Mouse (Mus musculus) kidney, adult 2 months (tissue): Measurements from ENCODE around the gene Parp1. TPM values are rescaled to one million over a fixed set of nuclear protein-coding genes. Genes with fewer than 3 reads are reported as not detected.

ENCODE experiments used
- DNase-seq: peaks from one replicate; pipeline ENCODE4 v3.0.0; 2021
- H3K27ac ChIP-seq: fragments of 200-500 bp; 2 replicates; pipeline ENCODE4 v1.5.1; 2012; ENCODE audit warnings: low read depth, low read length, control low read depth, inconsistent platforms; ENCODE audit not compliant: insufficient read depth
- H3K27me3 ChIP-seq: fragments of 200-500 bp; replicated peaks from 2 replicates; pipeline ENCODE4 v1.6.1; 2012; ENCODE audit warnings: mild to moderate bottlenecking, moderate library complexity, low read length, inconsistent platforms; ENCODE audit not compliant: control insufficient read depth, insufficient read depth
- H3K36me3 ChIP-seq: fragments of 200-500 bp; 2 replicates; pipeline ENCODE4 v1.6.1; 2012; ENCODE audit warnings: mild to moderate bottlenecking, moderate library complexity, low read length, inconsistent platforms; ENCODE audit not compliant: control insufficient read depth, insufficient read depth
- H3K4me1 ChIP-seq: fragments of 200-500 bp; 2 replicates; pipeline ENCODE4 v1.6.1; 2011; ENCODE audit warnings: low read length; ENCODE audit not compliant: control insufficient read depth, insufficient read depth
- H3K4me3 ChIP-seq: fragments of 200-500 bp; 2 replicates; pipeline ENCODE4 v1.5.1; 2011; ENCODE audit warnings: mild to moderate bottlenecking, low read depth, low read length, control low read depth; ENCODE audit not compliant: insufficient read depth
- CTCF ChIP-seq: fragments of 200-500 bp; conservative IDR thresholded peaks from 2 replicates; pipeline ENCODE4 v1.5.1; 2011; ENCODE audit warnings: low read depth, mild to moderate bottlenecking, control low read depth, low read length, moderate library complexity, mixed read lengths; ENCODE audit not compliant: insufficient read depth, insufficient read length
- POLR2A ChIP-seq: fragments of 200-500 bp; IDR thresholded peaks from one replicate; pipeline ENCODE4 v1.6.1; 2011; ENCODE audit warnings: low read depth, low read length, control low read depth
- WGBS: fragments of 180-500 bp; shearing (Covaris S2); methylation state at CpG from one replicate; pipeline ENCODE4 v1.1.7; 2018; 5-methylcytosine and 5-hydroxymethylcytosine counted together
- polyA plus RNA-seq: library from polyadenylated mRNA; depleted of rRNA; stranded (reverse); fragments of >200 nt; gene quantifications from 2 replicates; pipeline ENCODE4 v1.2.3, GENCODE M21; 2012; rRNA removed

Parp1 gene
- polyA plus RNA-seq: 20.2 and 24.6 TPM in 2 replicates

DNA sequence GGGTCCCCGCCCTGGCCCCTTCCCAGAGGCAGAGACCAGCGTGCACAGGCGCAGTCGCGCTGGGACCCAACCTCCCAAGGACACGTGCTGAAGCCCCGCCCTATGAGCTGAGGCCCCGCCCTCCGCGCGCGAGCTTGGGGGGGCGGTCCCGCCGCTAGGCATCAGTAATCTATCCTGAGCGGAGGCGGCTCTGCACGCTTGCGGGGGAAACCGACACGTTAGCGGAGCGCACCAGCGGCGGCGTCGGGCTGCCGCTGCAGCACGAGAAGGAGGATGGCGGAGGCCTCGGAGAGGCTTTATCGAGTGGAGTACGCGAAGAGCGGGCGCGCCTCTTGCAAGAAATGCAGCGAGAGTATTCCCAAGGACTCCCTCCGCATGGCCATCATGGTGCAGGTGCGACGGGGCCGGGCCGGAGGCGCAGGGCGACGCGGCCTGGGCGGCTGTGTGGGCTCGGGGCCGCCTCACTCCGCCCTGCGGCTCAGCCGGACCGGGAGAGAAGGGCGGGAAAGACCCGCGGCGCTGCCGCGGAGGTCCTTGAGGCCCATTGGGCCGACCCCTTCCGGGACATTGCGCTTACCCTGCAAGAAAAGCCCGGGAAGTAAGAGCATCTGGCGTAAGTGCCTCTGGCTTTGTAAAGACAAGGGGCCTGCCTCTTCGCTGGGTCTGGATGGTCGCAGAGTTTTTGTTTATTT lies at the start of gene Parp1:
TSS of gene Parp1 (plus strand) at position 164 of the 692 bp plus-strand sequence.
- H3K4me3 ChIP-seq: peak within 1 kb of the TSS; percentile 80
- no peaks in the 10 kb centered on the region for H3K36me3 ChIP-seq
- peak within 1 kb of the TSS; percentile 10; the same call in 1 of the 2 replicates for H3K27ac ChIP-seq
- DNase-seq: peak; percentile 98
- no peaks in the 10 kb centered on the region for H3K27me3 ChIP-seq
- peaks cover 8% of the 10 kb centered on the region for H3K4me1 ChIP-seq
- WGBS: under 1% methylated on average over 67 of the region's 67 CpGs
- no peak for TF ChIP-seq CTCF
- TF ChIP-seq POLR2A: peak; percentile 34

- DNase-seq: no peak
Observed at GRCm38 (mm10) chr1:180519520-180519919, 49.2 kb upstream of the Parp1 start.

GRCm38 (mm10) chr1:180520190-180520589 lies 48.5 kb upstream of the Parp1 start:
- no peak overlapping the region for H3K27ac ChIP-seq
- H3K4me1 ChIP-seq: no peaks in the 10 kb centered on the region
- H3K27me3 ChIP-seq: no peaks in the 10 kb centered on the region
- TF ChIP-seq CTCF (no peak), POLR2A (no peak)
- H3K4me3 ChIP-seq: no peak overlapping the region
- H3K36me3 ChIP-seq: no peaks in the 10 kb centered on the region
- DNase-seq: no peak
- 55% methylated on average over 7 of the region's 7 CpGs for WGBS

More at GRCm38 (mm10) chr1:180519520-180519919, 49.2 kb upstream of the Parp1 start:
- no peak for TF ChIP-seq POLR2A
- TF ChIP-seq CTCF: no peak
- no peaks in the 10 kb centered on the region for H3K27me3 ChIP-seq
- no peak overlapping the region for H3K27ac ChIP-seq
- 86% methylated on average over 8 of the region's 8 CpGs for WGBS
- H3K4me3 ChIP-seq: no peak overlapping the region
- H3K4me1 ChIP-seq: no peaks in the 10 kb centered on the region
- no peaks in the 10 kb centered on the region for H3K36me3 ChIP-seq

DNA sequence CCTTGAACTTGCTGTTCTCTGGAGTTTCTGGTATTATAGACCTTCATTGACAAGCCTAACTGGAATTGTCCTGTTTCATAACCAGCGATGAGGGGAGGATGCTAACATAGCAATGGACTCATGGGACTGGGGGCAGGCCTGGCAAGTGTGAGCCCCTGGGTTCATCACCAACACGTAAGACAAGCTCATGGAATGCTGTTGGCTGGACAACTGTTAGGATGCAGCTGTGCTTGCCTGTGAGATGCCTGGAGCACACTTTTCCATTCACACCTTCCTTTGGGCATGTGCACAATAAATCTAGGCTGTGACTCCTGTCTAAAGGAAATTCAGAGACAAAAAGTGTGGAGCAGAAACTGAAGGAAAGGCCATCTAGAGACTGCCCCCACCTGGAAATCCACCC lies 45.4 kb upstream of the Parp1 start:
- no peak for TF ChIP-seq POLR2A
- no peak for TF ChIP-seq CTCF
- no peak for DNase-seq
- H3K27ac ChIP-seq: no peak overlapping the region
- 87% methylated on average over 2 of the region's 2 CpGs for WGBS
- no peaks in the 10 kb centered on the region for H3K27me3 ChIP-seq
- H3K4me1 ChIP-seq: no peaks in the 10 kb centered on the region
- H3K36me3 ChIP-seq: no peaks in the 10 kb centered on the region
- H3K4me3 ChIP-seq: no peak overlapping the region

DNA sequence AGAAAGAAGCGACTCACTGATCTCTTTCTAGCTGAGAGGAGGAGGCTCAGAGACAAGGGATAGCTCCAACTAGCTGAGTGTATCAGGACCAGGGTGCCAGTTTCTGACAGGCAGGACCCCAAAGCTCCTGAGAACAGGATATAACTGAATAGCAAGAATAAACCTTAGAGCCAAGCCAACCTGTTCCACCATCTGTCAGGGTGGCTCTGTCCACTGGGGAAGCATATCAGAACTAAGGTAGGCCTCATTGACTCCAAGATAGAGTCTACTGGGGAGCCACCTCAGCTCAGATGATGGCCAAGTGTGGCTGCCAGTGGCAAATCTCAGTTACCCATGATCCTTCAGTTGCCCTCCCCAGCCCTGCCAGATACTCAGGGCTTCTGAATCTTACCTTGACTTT lies 43.4 kb upstream of the Parp1 start:
- no peak for DNase-seq
- Histone ChIP-seq H3K27me3 (no peaks in the 10 kb centered on the region), H3K36me3 (no peaks in the 10 kb centered on the region), H3K4me3 (no peak overlapping the region), H3K4me1 (no peaks in the 10 kb centered on the region), H3K27ac (no peak overlapping the region)
- WGBS: 83% methylated on average over 1 of the region's 1 CpGs
- TF ChIP-seq POLR2A: no peak
- no peak for TF ChIP-seq CTCF

- H3K27me3 ChIP-seq: no peaks in the 10 kb centered on the region
- DNase-seq: no peak
- TF ChIP-seq CTCF: no peak
- no peak for TF ChIP-seq POLR2A
- no peak overlapping the region for H3K27ac ChIP-seq
- no peaks in the 10 kb centered on the region for H3K4me1 ChIP-seq
- H3K36me3 ChIP-seq: no peaks in the 10 kb centered on the region
- H3K4me3 ChIP-seq: no peak overlapping the region
- 91% methylated on average over 7 of the region's 7 CpGs for WGBS
Observed at GRCm38 (mm10) chr1:180529847-180530246, 38.9 kb upstream of the Parp1 start.

GRCm38 (mm10) chr1:180530457-180531263 lies 38.1 kb upstream of the Parp1 start:
- WGBS: 69% methylated on average over 8 of the region's 8 CpGs
- H3K27me3 ChIP-seq: no peaks in the 10 kb centered on the region
- no peak for TF ChIP-seq CTCF
- TF ChIP-seq POLR2A: no peak
- H3K4me3 ChIP-seq: no peak overlapping the region
- no peaks in the 10 kb centered on the region for H3K36me3 ChIP-seq
- DNase-seq: no peak
- no peak overlapping the region for H3K27ac ChIP-seq
- H3K4me1 ChIP-seq: no peaks in the 10 kb centered on the region
